Mouse (Mus musculus) bone marrow, adult 2 months (tissue): ENCODE results near the gene Hps6.

Experiments used
- CTCF ChIP-seq: fragments of 200-500 bp; IDR thresholded peaks from 2 replicates; pipeline ENCODE4 v1.5.1; 2011; ENCODE audit warnings: low read length, control low read depth; ENCODE audit not compliant: control insufficient read depth, insufficient read depth
- POLR2A ChIP-seq: fragments of 200-500 bp; IDR thresholded peaks from 2 replicates; pipeline ENCODE4 v1.6.1; 2011; ENCODE audit warnings: low read depth, mild to moderate bottlenecking, control low read depth, low read length, borderline replicate concordance; ENCODE audit not compliant: control insufficient read depth

DNA sequence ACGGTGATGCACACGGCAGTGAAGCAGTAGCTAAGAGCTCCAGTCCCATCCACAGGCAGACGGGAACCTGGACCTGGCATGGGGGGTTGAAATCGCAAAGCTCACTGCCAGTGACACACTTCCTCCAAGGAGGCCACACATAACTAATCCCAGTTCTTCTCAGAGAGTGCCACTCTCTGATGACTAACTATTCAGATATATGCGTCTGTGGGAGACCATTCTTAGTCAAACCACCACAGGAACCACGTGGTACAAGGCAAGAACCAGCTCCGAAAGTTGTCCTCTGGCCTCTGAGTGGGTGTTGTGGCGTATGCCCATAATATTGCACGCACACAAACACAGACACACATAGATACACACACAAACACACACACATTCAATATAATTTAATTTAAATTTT lies 1.0 kb upstream of the Hps6 start:
- TF ChIP-seq POLR2A (no peak), CTCF (no peak)
